Mouse (Mus musculus) C2C12 (cell line): ENCODE results near the gene Rpl26.

Experiments
- CTCF ChIP-seq: IDR thresholded peaks from one replicate; pipeline ENCODE4 v1.5.1; 2011; ENCODE audit not compliant: control insufficient read depth, insufficient read depth, insufficient read length
- MAX ChIP-seq: IDR thresholded peaks from one replicate; pipeline ENCODE4 v1.6.1; 2011; ENCODE audit warnings: mild to moderate bottlenecking, control low read depth
- MYOD1 ChIP-seq: IDR thresholded peaks from one replicate; pipeline ENCODE4 v1.6.1; 2011; ENCODE audit warnings: low read depth; ENCODE audit not compliant: control insufficient read depth, insufficient read length

DNA sequence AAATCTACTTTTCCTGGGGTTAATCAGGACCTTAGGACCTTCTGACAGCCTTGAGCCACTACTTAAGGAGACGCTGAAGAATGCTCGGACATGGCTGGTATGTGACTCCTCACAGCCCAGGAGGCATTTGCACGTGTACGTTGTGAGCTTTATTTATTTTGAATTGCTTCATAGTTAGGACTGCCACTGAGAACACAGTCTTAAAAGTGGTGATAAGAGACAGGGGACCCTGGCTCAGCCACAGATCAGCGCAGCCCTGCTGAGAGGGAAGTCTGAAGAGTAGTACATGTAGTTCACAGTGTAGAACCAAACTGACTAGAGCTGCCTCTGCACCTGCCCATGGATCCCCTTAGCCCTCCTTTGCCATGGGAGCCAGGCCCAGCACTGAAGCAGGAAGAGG lies 9.6 kb upstream of the Rpl26 start:
- TF ChIP-seq CTCF = no peak
- TF ChIP-seq MAX = no peak
- TF ChIP-seq MYOD1 = no peak
